Mouse (Mus musculus) limb, embryonic 11.5 days (tissue): Measurements from ENCODE around the gene Gpr152. TPM values are rescaled to one million over a fixed set of nuclear protein-coding genes. Genes with fewer than 3 reads are reported as not detected.

Source experiments
- polyA plus RNA-seq: library from polyadenylated mRNA; unstranded; fragments of >200 nt; fragmentation: Nextera tagmentation; extraction: Ambion mirVana; gene quantifications from 2 replicates; pipeline ENCODE4 v1.2.1, GENCODE M21; 2014

Gpr152 gene
- polyA plus RNA-seq, 1 experiment from 2014 or later: not detected

Other genes starting within 250 kb of the Gpr152 start
- 27.3 and 28.8 TPM in 2 replicates for gene Tcirg1, start 232.7 kb upstream of the Gpr152 start, polyA plus RNA-seq
- 259 and 263 TPM in 2 replicates for gene Ndufs8, start 227.0 kb upstream of the Gpr152 start, polyA plus RNA-seq
- gene Aldh3b1, start 210.0 kb upstream of the Gpr152 start, polyA plus RNA-seq: 0.47 and 0.67 TPM in 2 replicates
- gene Unc93b1, start 204.6 kb upstream of the Gpr152 start, polyA plus RNA-seq: 6.0 and 7.1 TPM in 2 replicates
- gene Aldh3b3, start 181.1 kb upstream of the Gpr152 start, polyA plus RNA-seq: not detected in 2 replicates
- gene Aldh3b2, start 167.5 kb upstream of the Gpr152 start, polyA plus RNA-seq: 2.6 TPM in 2 replicates
- gene Acy3, start 153.2 kb upstream of the Gpr152 start, polyA plus RNA-seq: 3.3 and 4.3 TPM in 2 replicates
- gene Tbx10, start 147.0 kb upstream of the Gpr152 start, polyA plus RNA-seq: 0.08 TPM in 1 of 2 replicates, not detected in the other
- 29.7 and 32.6 TPM in 2 replicates for gene Nudt8, start 139.2 kb upstream of the Gpr152 start, polyA plus RNA-seq
- 2.5 TPM in 2 replicates for gene Gm49405, start 139.2 kb upstream of the Gpr152 start, polyA plus RNA-seq
- gene Doc2g, start 136.5 kb upstream of the Gpr152 start, polyA plus RNA-seq: 4.1 TPM in 2 replicates
- 198 and 208 TPM in 2 replicates for gene Ndufv1, start 127.0 kb upstream of the Gpr152 start, polyA plus RNA-seq
- gene Gstp1, start 101.8 kb upstream of the Gpr152 start, polyA plus RNA-seq: 437 and 462 TPM in 2 replicates
- gene Gstp2, start 93.8 kb upstream of the Gpr152 start, polyA plus RNA-seq: 1.1 TPM in 2 replicates
- gene Gstp3, start 80.2 kb upstream of the Gpr152 start, polyA plus RNA-seq: 0.23 TPM in 1 of 2 replicates, not detected in the other
- not detected in 2 replicates for gene Cabp2, start 58.2 kb upstream of the Gpr152 start, polyA plus RNA-seq
- 77.5 and 81.6 TPM in 2 replicates for gene Cdk2ap2, start 42.6 kb upstream of the Gpr152 start, polyA plus RNA-seq
- gene Pitpnm1, start 39.8 kb upstream of the Gpr152 start, polyA plus RNA-seq: 4.8 and 5.8 TPM in 2 replicates
- gene Aip, start 13.9 kb upstream of the Gpr152 start, polyA plus RNA-seq: 91.2 and 93.7 TPM in 2 replicates
- not detected in 2 replicates for gene Cabp4, start 4.2 kb downstream of the Gpr152 start, polyA plus RNA-seq
- gene Coro1b, start 8.8 kb downstream of the Gpr152 start, polyA plus RNA-seq: 116 and 124 TPM in 2 replicates
- 1.1 and 1.5 TPM in 2 replicates for gene Ptprcap, start 13.8 kb downstream of the Gpr152 start, polyA plus RNA-seq
- 44.7 and 48.9 TPM in 2 replicates for gene Rps6kb2, start 23.6 kb downstream of the Gpr152 start, polyA plus RNA-seq
- gene Carns1, start 35.7 kb downstream of the Gpr152 start, polyA plus RNA-seq: 2.1 TPM in 2 replicates
- gene Tbc1d10c, start 51.5 kb downstream of the Gpr152 start, polyA plus RNA-seq: 0.89 and 1.2 TPM in 2 replicates
- gene Ppp1ca, start 52.3 kb downstream of the Gpr152 start, polyA plus RNA-seq: 952 and 995 TPM in 2 replicates
- gene Rad9a, start 61.9 kb downstream of the Gpr152 start, polyA plus RNA-seq: 52.5 and 54.9 TPM in 2 replicates
- 5.0 and 7.4 TPM in 2 replicates for gene Clcf1, start 74.5 kb downstream of the Gpr152 start, polyA plus RNA-seq
- gene AC109138.7, start 74.6 kb downstream of the Gpr152 start, polyA plus RNA-seq: not detected in 2 replicates
- gene Pold4, start 92.1 kb downstream of the Gpr152 start, polyA plus RNA-seq: 11.5 and 12.6 TPM in 2 replicates
- gene Ssh3, start 129.4 kb downstream of the Gpr152 start, polyA plus RNA-seq: 4.2 and 4.4 TPM in 2 replicates
- 5.6 and 7.5 TPM in 2 replicates for gene Ankrd13d, start 143.3 kb downstream of the Gpr152 start, polyA plus RNA-seq
- gene Grk2, start 166.4 kb downstream of the Gpr152 start, polyA plus RNA-seq: 15.4 and 16.6 TPM in 2 replicates